In the genomic region with DNA sequence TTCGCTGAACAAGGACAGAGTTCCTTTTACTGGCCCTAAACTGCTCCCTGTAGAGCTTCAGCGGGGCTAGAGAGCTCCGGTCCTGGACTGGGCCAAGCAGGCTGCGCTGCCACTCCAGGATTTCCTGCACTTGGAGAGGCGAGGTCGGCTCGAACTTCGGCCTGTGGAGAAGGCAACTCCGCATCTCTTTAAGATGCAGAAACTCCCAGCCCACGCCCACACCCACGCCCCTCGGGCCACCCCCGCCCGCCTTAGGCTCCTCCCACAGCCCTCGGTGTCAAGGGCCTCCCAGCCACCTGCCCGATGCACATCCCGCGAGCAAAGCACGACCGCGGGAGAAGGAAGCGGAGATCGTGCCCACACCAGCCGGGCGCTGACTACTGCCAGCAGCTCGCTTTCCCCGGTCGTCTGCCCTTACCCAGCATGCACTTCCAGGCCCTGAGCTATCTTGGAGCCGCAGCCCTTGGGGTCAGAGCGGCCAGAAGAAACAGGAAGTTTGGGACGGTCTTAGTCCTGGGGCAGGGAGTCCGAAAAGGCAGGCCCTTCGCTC, we compare ENCODE assay signal across 8 mouse cellular contexts. TPM values are rescaled to one million over a fixed set of nuclear protein-coding genes. Genes with fewer than 3 reads are reported as not detected.
DNase-seq lines count a peak whose midpoint lies in the region; ATAC-seq lines count a peak whose summit lies in the region.

No protein-coding gene starts in this region.

- peak overlapping the region; percentile 49 for H3K9ac ChIP-seq in hindbrain, embryonic 13.5 days

- H3K36me3 ChIP-seq in hindbrain, embryonic 13.5 days, result no peaks in the 10 kb centered on the region

- peaks cover 46% of the 10 kb centered on the region for H3K27me3 ChIP-seq in hindbrain, embryonic 13.5 days

- peak; percentile 83 for DNase-seq in Muller cell, postnatal 12 days (ENCODE audit: inconsistent ontology term)
- DNase-seq in cerebellum, postnatal 10 days, result peak; percentile 80 to 85
- peak; percentile 23 to 33 for DNase-seq in frontal cortex, postnatal 14 days (ENCODE audit: low spot score in 2 of 2)
- peak; percentile 20 to 21 for DNase-seq in layer of hippocampus, postnatal 25 days (ENCODE audit: extremely low spot score in 1 of 2, low spot score in 1 of 2)
- peak; percentile 86 for DNase-seq in lung, postnatal 14 days
- DNase-seq in ovary, postnatal 36 days (ENCODE audit: low spot score), result peak; percentile 82
- peak; percentile 92 for DNase-seq in thymus, postnatal 14 days

- ATAC-seq in hindbrain, embryonic 13.5 days (ENCODE audit: low FRiP score), result peak; percentile 80

- no peaks in the 10 kb centered on the region for H3K9me3 ChIP-seq in hindbrain, embryonic 13.5 days

- 15% methylated on average over 32 of the region's 33 CpGs for WGBS in hindbrain, embryonic 13.5 days

- H3K4me3 ChIP-seq in hindbrain, embryonic 13.5 days, result peak overlapping the region; percentile 44

- H3K4me2 ChIP-seq in hindbrain, embryonic 13.5 days, result peak overlapping the region; percentile 61

- H3K27ac ChIP-seq in hindbrain, embryonic 13.5 days, result no peak overlapping the region

- H3K4me1 ChIP-seq in hindbrain, embryonic 13.5 days (replicated peaks), result peaks cover 7% of the 10 kb centered on the region; the same call in 1 of the 2 replicates

RNA-seq across cellular contexts. Expression of a gene that starts 26.6 kb away (rescaled TPM):
- 7.6 and 7.8 TPM in 2 replicates for polyA plus RNA-seq in hindbrain, embryonic 13.5 days (2015; fragmentation: Nextera tagmentation; extraction: Ambion mirVana)
- 10 to 100 TPM; 15.2 to 19.3 TPM for total RNA-seq in layer of hippocampus, postnatal 25 days (2021)

RNA-seq across cellular contexts. Expression of a gene that starts 57.9 kb away (rescaled TPM):
- 16.3 and 19.1 TPM in 2 replicates for polyA plus RNA-seq in hindbrain, embryonic 13.5 days (2015; fragmentation: Nextera tagmentation; extraction: Ambion mirVana)
- 10 to 100 TPM; 16.1 to 18.8 TPM for total RNA-seq in layer of hippocampus, postnatal 25 days (2021)

Comparison
In these comparisons a context has a peak if more than half of its experiments do, and no peak if none do; other contexts are left out.
1. DNase-seq: peak in every context shown above with its lines; median percentile 92 in thymus, postnatal 14 days; 86 in lung, postnatal 14 days; 83 in Muller cell, postnatal 12 days; 82 in cerebellum, postnatal 10 days; 82 in ovary, postnatal 36 days; 28 in frontal cortex, postnatal 14 days; 20 in layer of hippocampus, postnatal 25 days.